Mouse (Mus musculus) frontal cortex, postnatal 36 days (tissue): Measurements from ENCODE around the gene Gjd3.

Experiments
- DNase-seq, 2 experiments: peaks; one replicate each; pipeline ENCODE4 v3.0.0; 2022; ENCODE audit warnings: low spot score in 2 of 2

Gene Gjd3

GRCm38 (mm10) chr11:98963191-98964021, 19.4 kb downstream of the Gjd3 start:
- no peak for DNase-seq

GRCm38 (mm10) chr11:98962421-98963095, 20.3 kb downstream of the Gjd3 start:
- no peak for DNase-seq

GRCm38 (mm10) chr11:98961766-98962165, 21.1 kb downstream of the Gjd3 start:
- DNase-seq: no peak

- no peak for DNase-seq
These were observed 21.7 kb downstream of the Gjd3 start for GRCm38 (mm10) chr11:98961051-98961592.

GRCm38 (mm10) chr11:98960313-98960906, 22.4 kb downstream of the Gjd3 start:
- no peak for DNase-seq

GRCm38 (mm10) chr11:98959437-98960312, 23.1 kb downstream of the Gjd3 start:
- DNase-seq: peak; percentile 69 to 76

GRCm38 (mm10) chr11:98956340-98956739, 26.5 kb downstream of the Gjd3 start:
- DNase-seq: no peak

GRCm38 (mm10) chr11:98955707-98956235, 27.0 kb downstream of the Gjd3 start:
- DNase-seq: no peak

GRCm38 (mm10) chr11:98954801-98955706, 27.8 kb downstream of the Gjd3 start:
- DNase-seq: no peak

- DNase-seq: peak in 1 of 2 experiments; percentile 62
These were observed 28.4 kb downstream of the Gjd3 start for GRCm38 (mm10) chr11:98954373-98954772.

- DNase-seq: no peak
These were observed 28.9 kb downstream of the Gjd3 start for GRCm38 (mm10) chr11:98953835-98954320.

- DNase-seq: no peak
These were observed 29.5 kb downstream of the Gjd3 start for GRCm38 (mm10) chr11:98953361-98953760.

- DNase-seq: no peak
These were observed 30.1 kb downstream of the Gjd3 start for GRCm38 (mm10) chr11:98952736-98953135.

GRCm38 (mm10) chr11:98952111-98952510, 30.7 kb downstream of the Gjd3 start:
- DNase-seq: no peak

GRCm38 (mm10) chr11:98951026-98951906, 31.6 kb downstream of the Gjd3 start:
- peak in 1 of 2 experiments; percentile 62 for DNase-seq

GRCm38 (mm10) chr11:98950484-98950883, 32.3 kb downstream of the Gjd3 start:
- no peak for DNase-seq

- DNase-seq: no peak
These were observed 32.8 kb downstream of the Gjd3 start for GRCm38 (mm10) chr11:98949958-98950460.

- DNase-seq: no peak
These were observed 33.4 kb downstream of the Gjd3 start for GRCm38 (mm10) chr11:98949242-98949957.
